Mouse (Mus musculus) liver, adult 10 weeks (tissue): ENCODE results near the gene Ccdc144b. TPM values are rescaled to one million over a fixed set of nuclear protein-coding genes. Genes with fewer than 3 reads are reported as not detected.

ENCODE experiments used
- polyA plus RNA-seq: library from polyadenylated mRNA; stranded (reverse); fragments of 350-450 nt; fragmentation: Illumina TruSeq; extraction: RNeasy Lipid Tissue Mini Kit (QIAGEN cat#74804); gene quantifications from one replicate; pipeline ENCODE4 v1.2.3, GENCODE M21; 2014; ENCODE audit warnings: low read depth, low replicate concordance

Ccdc144b gene
- polyA plus RNA-seq, result not detected

GRCm38 (mm10) chr3:36053447-36053846, at the start of gene Ccdc144b:
TSS of gene Ccdc144b (minus strand) at chr3:36053547.

GRCm38 (mm10) chr3:36065843-36066651, 12.7 kb upstream of the Ccdc144b start, which contains the start of gene Acad9:
TSS of gene Acad9 (plus strand) at chr3:36065979.

DNA sequence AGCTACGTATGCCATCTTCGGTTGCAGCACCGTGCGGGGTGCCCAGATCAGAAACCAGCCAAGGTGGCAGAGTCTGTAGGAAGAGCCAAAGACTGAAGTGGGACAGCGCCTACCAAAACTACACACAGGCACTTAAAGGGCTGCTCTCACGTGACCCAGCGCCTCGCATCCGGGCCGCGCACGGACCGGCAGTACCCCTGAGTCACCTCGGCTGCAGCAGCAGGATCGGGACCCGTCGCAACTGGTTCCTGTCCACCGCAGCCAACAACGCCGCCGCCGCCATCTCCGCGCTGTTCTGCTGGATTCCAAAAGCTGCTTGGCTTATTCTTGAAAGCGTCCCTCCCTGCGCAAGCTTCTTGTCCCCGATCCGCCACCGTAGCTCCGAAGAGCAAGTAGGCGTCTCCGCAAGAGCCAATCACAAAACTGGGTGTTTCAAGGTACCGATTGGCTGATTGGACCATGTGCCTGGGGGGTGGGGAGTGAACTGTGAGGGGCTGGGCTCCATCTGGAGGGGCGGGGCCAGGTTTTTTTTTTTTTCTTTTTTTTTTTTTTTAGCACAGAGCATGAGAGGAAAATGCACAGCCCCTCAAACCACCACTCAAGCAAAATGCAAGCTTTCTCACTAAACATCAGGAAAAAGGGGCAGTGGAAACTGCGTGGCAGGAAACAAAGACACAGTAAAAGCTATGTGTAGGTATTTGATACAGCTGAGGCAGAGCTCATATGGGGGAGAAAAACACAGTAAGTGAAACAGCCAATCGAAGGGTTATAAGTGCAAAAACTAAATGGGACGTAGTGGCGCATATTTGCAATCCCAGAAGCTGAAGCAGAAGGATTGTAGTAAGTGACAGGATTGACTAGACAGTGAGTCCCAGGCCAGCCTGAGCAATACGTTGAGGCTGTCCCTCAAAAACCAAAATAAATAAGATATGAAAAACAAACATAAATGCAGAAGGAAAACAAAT, 52.8 kb downstream of the Ccdc144b start, which contains the start of gene Mccc1:
Gene Mccc1, minus strand, starts transcription at position 404 of the 965 bp plus-strand sequence.

Other genes with a start within 250 kb of the Ccdc144b start
- gene Dcun1d1, start 116.1 kb downstream of the Ccdc144b start, polyA plus RNA-seq, result 198 TPM
- gene Mccc1, start 52.9 kb downstream of the Ccdc144b start, polyA plus RNA-seq, result 81.1 TPM
- gene Acad9, start 12.4 kb upstream of the Ccdc144b start, polyA plus RNA-seq, result 22.7 TPM
- 3.8 TPM for gene D3Ertd254e, start 97.5 kb upstream of the Ccdc144b start, polyA plus RNA-seq
- gene Qrfpr, start 168.8 kb upstream of the Ccdc144b start, polyA plus RNA-seq, result not detected